Mouse (Mus musculus) liver, embryonic 14.5 days (tissue): ENCODE results near the gene Atg101.

Experiments used
- CTCF ChIP-seq: IDR thresholded peaks from 2 replicates; pipeline ENCODE4 v1.5.1; 2016; ENCODE audit warnings: antibody characterized with exemption, low read depth, control low read depth
- EP300 ChIP-seq: IDR thresholded peaks from 2 replicates; pipeline ENCODE4 v1.6.1; 2016; ENCODE audit warnings: antibody characterized with exemption, low read depth

- TF ChIP-seq CTCF (no peak), EP300 (no peak)
Measured at GRCm38 (mm10) chr15:101258420-101258819, 25.7 kb upstream of the Atg101 start.
